Mouse (Mus musculus) mature B cell (primary cell): ENCODE results near the gene Odf3l2.

ENCODE experiments used
- in situ Hi-C: fragments of 300-500 bp; cut with MboI; formaldehyde crosslinking; loops from 2 replicates; pipeline ENCODE4 v1.14.3; 2019

Odf3l2 gene

DNA sequence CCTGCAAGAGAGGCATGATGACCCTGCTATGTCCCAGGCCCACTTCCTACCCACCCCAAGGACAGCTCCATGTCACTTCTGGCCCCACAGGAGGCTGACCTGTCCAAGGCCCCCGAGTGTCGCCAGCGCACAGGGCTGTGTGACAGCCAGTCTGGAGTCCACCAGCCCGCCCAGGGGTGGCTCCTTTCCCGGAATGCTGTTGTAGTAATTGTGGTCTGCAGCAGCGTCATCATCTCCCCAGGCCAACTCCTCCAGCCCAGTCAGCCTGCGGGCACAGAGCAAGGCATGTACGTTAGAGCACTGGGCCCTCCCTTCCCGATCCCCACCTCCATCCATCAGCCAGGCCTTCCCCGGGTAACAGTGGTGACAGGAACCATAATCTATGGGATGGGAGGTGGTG lies 19.4 kb downstream of the Odf3l2 start:
- in situ Hi-C loops: no loop called here

DNA sequence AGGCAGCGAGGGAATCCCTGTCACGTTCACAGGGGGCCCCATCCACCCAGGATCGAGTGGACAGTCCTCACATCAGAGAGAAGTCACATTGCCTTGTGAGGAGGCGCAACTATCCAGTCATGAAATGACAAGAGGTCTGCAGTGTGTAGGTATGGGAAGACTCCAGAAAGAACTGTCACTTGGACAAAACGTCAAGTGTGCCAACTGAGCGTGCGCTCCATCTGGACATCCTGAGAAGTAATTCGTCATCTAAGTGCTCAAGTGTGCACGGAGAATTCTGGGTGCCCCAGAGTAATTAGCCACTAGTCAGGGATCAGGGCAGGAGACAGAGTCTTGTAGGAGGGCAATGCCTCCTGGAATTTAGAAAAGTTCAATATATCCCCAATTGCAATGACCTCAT lies 20.1 kb downstream of the Odf3l2 start:
- in situ Hi-C loops: no loop called here

DNA sequence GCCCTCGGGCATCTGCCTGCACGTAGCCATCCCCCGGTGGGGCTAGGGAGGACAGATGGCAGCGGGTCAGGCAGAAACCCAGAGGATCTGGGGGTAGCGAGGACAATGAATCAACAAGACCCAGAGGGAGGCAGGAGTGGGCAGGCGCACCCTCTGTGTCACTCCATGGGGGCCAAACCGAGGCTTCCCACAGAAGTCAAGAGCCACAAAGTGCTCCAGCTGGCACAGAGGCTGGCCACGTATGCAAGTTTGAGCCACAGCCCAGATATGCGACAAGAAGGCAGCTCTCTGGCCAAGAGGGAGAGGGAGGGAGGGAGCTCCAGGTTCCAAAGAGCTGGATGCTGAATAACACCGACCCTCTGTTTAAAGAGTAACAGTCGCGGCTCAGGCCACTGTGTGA lies 21.6 kb downstream of the Odf3l2 start:
- in situ Hi-C loops: no loop called here

DNA sequence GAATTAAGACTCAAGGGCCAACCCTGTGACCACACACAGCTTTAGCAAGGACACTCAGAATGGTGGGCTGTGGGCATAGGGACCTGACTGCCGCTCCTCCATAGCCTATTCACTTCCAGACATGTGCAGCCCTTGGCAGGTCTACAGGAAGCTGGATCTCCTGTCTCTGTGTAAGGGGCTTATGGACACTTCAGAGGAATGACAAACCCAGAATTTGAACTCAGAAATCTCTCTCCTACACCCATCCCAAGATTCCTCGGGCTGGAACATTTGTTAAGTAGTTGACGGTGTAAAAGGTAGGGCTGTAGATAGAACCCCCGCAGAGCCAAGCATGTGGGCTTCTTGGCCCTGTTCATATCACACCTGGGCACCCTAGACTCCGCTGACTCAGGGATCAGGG lies 29.2 kb downstream of the Odf3l2 start:
- in situ Hi-C loops: no loop called here

DNA sequence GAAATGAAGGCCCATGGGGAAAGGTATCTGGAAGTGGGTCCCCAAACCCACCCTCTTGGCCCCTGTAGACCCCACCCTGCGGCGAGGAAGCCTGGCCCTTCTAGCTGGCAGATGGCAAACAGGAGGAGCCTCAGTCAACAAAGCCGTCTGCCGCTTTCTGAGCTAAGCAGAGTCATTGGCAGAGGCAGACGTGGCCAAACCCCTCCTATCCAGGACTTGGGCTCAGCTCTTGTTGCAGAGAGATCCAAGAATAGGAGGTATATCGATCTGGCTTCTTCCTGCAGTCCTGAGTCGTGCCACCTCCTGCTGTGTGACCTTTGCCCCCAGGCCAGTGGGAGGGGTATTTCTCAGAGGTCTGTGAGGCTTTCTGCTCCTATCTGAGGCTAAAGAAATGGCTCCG lies 29.7 kb downstream of the Odf3l2 start:
- in situ Hi-C loops: no loop called here

DNA sequence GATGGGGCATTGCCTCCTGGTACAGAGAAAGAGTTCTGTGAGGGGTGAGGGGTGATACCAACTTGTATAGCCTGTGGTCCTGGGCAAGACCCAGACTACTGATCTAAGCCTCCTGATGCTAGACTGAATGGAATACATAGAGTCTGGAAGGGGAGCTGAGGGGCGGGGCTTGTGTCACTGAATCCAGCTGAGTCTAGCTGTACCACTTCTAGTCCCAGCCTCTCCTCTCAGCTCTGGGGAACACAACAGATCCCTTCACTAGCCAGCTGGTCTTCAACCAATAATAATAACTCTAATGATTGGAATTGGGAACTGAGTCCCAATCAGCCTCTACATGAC lies 31.3 kb downstream of the Odf3l2 start:
- in situ Hi-C loops: no loop called here

DNA sequence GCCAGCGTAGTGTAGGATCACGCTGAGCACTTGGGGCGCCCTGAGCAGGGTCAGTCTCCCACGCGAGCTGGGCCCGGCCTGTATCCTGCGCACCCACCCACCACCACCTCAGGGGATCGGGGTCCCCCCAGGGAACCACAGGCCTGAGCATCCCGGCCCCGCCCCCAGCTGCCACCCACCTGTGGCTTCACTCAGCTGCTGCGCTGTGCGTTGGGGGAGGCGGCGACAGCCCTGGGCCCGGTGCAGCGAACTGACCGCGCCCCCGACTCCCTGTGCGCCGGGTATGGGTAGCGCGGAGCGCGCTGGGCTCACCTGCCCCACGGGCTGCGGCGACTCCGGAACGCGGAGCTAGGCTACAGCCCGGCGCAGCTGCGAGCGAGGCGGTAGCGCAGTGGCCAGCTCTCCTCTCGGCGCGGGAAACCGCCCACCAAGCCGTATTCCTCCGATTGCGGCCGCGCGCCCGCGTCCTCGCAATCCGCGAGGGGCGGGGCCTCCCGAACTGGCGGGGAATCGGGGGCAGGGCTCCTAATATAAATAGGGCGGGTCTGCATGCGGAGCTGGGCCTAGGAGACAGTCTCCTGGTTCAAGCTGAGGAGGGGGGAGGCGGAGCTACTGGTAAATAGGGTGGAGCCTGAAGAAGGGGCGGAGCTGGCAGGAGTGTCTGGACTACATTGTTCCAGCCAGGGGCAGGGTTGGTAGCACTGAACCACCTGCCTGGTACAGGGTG lies 31.8 kb downstream of the Odf3l2 start, which contains the start of gene C2cd4c:
TSS of gene C2cd4c (minus strand) at position 448 of the 727 bp plus-strand sequence.
- in situ Hi-C loops: no loop called here

DNA sequence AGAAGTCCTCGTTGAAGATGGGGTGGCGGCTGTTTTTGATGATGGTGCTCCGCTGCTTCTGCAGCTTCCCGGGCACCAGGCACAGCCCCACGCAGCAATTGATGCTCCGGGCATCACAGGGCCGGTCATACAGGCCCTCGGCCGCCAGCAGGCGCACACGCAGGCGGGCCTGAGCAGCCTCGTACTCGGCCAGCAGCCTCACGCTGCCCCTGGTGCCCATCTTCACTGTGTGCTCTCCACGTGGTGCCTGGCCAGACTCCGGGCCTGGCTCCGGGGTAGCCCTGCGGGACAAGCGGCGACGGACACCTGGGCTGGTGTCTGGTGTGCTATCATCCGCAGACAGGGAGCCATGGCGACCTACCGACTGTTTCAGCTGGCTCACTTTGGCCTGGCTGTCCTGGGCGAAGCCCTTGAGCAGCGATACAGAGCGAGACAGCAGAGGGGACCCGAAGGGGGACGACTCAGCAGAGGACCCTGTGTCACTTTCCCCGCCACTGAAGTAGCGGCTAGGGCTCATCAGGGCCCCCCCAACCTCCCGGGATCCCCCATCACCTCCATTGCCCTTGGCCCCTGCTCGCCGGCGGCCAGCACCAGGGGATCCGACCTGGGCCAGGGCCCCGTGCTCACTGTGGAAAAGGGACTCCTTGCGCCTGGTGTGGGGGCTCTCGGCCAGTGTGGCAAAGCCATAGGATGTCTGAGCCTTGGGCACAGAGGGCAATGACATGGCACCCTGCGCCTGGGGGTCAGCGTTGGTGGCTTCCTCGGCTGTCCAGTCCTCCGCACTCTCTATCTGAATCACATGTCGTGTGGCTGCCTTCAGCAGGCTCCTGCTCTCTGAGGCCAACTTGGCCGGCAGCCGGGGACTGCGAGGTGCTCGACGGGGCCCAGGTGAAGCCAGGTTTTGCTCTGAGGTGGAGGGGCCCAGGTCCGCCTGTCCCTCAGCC lies 33.1 kb downstream of the Odf3l2 start:
- in situ Hi-C loops: no loop called here

DNA sequence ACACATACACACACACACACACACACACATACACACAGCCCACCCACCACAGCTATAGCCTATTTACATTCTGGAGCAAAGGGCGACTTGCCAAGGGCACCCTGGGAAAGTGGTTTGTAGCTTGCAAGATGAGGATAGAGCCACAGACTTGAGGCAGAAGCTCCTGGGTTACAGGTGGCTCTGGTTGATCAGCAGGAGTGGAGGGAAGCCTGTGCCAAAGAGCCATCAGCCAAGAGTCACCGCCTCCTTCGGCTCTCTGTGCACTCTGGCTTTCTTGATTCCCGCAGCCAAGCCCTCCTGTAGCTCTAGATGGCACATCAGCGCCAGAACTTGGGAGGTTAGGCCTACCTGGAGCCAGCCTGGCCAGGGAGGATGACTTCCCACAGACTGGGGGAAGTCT lies 34.2 kb downstream of the Odf3l2 start:
- in situ Hi-C loops: no loop called here

DNA sequence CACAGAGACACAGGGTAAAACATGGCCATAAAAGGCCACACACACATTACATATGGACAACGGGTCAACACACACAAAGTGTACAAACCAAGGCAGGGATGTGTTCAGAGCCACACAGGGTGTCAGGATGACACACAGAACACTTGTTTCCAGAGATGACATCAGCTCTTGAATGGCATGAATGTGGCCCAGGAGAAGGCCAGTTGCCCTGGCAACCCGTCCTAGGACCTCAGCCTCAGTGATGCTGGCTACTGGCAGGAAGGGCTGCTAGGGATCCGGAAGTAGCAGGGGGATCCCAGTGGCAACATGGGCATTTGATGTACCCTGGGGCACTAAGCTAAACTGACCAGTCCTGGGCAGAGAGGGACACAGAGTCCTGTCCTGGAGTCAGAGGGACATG lies 36.3 kb downstream of the Odf3l2 start:
- in situ Hi-C loops: no loop called here

DNA sequence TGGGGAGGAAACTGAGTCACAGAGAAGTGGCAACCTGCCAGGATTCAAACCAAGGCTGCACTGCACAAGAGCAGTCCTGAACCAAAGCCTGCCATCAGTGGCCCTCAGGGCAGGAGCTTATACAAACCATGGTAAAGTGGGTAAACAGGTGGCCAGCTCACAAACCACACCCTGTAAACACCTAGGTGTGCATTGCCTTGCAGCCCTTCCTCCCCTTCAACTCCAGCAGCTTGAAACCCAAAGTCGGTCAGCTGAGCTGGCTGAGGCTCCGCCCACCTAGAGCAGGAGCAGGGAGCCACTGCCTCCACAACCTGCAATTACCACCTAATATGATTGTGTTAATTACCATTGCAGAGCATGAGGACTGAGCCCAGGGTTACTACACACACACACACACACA lies 37.6 kb downstream of the Odf3l2 start:
- in situ Hi-C loops: no loop called here

DNA sequence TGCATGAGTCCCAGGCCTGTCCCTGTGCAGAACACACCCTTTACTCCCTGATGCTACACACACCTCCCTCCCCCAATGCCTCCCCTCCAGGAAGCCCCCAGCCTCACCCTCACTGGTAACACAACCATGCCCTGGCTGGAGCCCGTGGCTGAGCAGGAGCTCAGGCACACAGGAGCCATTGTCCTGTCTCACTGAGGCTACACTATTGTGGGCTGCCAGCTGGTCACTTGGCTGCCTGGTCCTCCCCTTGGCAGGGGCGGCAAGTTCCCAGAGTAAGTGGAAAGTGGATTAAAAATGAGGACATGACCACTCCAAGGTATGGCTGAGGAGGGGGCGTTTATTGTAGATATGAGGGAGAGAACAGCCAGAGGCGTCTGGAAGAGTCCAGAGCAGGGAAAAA lies 39.0 kb downstream of the Odf3l2 start:
- in situ Hi-C loops: no loop called here

DNA sequence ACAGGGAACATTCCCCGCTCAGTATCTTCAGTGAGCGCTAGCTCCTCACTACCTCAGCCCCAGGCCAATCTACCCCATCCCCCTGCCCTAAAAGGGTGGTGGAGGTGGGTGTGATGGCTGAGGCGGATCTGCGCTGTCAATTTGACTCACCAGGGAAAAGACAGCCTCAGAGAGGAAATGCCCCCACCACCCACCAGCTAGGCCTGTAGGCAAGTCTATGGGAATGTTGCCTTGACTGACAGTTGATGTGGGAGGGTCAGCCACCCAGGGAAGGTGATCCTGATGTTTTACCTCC lies 47.7 kb downstream of the Odf3l2 start:
- in situ Hi-C loops: no loop called here

DNA sequence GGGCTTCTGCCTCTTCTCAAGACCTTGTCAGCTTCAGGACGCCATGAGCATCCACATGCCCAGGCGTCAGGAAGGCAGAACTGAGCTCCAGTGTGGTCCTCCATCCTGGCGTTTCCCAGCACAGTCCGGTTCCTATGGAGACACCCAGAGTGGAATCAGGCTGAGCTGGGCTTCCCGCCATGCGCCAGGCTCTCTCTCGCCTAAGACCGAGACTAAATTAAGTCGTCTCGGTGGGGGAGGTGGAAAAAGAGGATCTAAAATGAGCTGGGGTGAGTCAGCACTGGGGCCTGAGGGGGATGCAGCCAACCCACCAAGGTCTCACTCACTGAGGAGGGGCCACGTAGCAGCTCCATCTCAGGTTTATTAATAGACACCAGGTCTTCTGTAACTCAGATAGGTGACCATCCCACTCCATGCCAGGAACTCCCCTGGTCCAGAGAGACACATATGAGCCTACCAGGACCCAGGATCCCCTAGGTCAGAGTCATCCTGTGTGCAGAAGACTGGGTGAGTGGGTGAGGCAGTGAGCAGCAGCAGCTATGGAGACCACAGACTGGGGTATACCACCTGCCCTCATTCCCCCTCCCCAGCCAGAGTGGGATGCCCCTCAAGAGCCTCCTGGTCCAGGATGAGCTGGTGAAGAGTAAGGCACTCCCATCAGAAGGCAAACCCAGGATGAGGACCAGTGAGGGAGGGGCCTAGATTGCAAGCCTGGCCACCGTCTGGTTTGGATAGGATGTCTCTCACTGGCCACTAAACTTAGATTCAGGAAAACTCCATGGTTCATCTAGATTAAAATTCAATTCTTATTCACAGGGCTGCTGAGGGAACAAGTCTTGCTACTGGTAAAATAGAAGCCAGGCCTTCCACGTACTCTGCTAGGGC lies 48.2 kb downstream of the Odf3l2 start:
- in situ Hi-C loops: no loop called here

DNA sequence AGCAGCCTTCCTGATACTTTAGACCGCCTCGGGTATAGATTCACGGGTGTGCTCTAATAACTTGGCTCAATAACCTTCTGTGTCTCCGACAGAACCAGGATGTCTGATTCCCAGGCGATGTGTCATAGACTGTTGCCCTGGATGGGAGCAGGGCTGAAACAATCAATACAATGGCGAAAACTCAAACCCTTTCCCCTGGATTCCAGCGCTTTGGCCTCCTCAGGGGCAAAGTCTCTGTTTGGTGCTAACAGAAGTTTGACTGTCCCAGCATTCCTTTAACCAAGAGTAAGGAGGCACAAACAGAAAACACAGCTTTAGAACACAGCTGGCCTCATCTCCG lies 50.0 kb downstream of the Odf3l2 start:
- in situ Hi-C loops: no loop called here

DNA sequence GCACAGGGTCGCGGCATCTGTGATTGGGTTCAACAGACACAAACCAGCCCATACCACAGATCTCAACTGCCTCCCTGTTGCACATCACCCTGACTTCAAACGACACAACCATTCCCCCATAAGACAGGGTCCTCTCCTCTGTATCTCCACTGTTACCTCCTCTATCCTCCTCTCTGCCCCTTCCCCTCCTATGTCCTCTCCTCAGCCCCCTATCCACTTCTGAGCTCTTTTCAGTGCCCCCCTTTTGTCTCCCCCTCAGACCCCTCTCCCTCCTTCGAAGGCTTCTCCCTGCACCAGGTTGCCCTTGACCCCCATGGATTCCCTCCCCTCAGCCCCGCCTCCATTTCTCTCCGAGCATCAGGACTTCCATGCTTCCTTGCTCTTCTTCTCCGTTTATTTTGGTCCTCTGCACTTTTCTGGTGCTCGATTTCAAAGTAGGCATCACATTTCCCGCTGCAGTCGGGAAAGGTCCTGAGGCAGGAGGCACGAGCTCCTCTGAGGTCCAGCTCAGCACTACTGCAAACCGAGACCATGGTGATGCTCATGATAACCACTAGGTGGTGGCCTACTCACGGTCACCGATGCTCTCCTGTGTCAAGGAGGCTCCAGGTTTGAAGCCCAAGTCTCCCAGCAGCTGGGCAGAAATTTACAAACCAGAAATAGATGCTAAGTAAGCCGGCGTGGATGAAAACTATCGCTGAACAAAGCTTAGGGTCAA lies 50.5 kb downstream of the Odf3l2 start:
- in situ Hi-C loops: no loop called here

DNA sequence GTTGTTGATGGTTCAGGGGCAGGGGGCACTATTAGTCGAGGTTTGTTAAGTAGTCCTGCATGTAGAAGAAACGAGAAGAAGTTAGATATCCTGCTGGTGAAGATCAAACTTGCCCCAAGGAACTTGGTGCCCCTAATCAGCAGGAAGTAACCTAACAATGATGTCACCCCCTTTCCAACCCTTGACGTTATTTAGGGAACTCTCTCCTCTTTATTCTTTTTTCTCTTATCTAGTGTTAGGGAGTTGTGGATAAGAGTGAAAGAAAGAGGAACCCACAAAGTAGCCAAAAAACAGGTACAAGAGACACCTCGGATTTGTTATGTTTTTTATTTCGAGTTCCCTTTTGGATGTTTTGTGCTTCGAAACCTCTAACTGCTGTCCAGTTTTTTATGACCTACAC lies 51.4 kb downstream of the Odf3l2 start:
- in situ Hi-C loops: no loop called here

DNA sequence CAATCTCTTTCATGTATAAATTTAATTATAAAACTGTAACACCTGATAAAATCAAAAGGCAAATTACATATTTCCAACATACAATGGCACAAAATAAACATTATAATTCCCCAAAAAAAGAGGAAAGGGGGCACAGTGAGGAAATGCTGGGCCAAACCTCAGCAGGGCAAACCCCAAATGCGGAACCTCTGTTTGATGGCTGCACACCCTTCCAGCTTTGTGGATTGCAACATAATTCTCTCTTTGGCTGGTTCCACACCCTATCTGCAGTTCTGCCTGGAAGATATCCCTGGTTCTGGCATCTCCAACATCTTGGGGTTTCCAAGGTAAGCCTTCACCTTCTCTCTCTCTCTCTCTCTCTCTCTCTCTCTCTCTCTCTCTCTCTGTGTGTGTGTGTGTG lies 54.8 kb downstream of the Odf3l2 start:
- in situ Hi-C loops: no loop called here
